Mouse (Mus musculus) skeletal muscle tissue, adult 2 months (tissue): Measurements from ENCODE around the gene Oxct1.

ENCODE experiments used
- DNase-seq: peaks from one replicate; pipeline ENCODE4 v3.0.0-alpha.2; 2012; ENCODE audit warnings: low read depth, low spot score

Oxct1 gene

GRCm38 (mm10) chr15:4105498-4105897 lies 79.3 kb downstream of the Oxct1 start:
- DNase-seq: no peak

DNA sequence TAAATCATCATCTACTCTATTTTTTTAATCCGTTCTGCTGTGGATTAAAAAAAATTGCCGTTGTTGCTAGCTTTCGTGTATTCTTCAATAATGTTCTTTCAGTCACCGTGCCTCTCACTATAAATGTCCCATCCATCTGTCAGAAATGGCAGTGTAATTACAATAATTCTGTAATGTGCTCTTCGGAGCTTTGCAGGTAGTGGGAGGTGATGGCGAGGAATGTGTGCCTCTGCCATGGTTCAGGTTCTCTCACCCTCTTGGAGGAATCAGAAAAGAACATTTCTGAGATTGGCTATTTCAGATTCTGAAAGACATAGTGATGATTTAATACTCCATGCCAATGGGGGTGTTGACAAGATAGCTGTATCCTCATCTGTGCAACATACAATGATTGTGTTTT lies 93.8 kb downstream of the Oxct1 start:
- no peak for DNase-seq

DNA sequence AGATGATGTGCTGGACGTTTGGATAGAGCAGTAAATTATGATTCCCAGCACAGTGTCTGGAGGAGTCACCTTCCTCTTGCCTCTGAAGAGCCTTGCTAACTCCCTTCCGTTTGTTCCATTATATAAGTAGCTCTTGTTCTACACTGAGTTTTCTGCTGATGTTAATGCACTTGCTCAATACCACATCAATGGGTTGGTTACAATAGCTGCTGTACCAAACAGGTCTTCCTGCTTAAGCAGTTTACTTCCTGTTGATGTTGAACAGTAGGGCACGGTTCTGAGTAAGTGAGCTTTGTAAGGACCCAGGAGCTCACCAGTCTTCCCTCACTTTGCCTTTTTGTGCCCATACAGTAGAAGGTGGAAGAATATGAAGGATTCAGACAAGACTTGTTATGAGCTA lies 98.5 kb downstream of the Oxct1 start:
- DNase-seq: no peak

DNA sequence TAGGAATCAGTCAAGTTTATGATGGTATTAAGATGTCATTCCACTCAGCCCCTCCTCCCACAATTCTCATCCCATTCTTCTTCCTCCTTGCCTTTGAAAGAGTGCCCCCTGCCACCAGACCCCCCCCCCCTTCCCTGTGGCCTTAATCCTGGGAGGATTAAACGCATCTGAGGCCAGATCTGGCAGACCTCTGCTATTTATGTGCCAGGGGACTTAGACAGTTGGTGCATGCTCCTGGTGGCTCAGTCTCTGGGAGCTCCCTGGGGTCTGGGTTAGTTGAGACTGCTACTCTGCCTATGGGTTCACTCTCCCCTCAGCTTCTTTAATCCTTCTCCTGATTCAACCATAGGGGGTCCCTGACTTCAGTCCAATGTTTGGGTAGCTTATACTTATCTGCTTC lies 112.3 kb downstream of the Oxct1 start:
- DNase-seq: no peak

DNA sequence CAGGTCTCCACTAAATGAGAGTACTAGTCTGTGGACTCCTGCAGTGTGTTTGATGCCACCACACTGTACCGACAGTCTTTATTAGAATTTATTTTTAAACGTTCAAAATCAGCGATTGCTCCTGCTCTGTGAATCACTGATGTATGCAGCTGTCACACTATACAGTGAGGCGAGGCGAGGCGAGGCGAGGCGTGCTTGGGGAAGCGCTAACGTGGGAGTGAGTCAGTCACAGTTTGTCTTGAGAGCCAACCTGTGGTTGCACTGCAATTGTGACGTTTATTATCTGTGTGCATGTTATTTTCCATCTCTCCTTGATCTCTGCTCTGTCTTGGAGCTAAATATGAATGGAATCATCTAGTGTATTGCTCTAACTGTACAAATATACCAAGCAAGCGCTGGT lies 113.3 kb downstream of the Oxct1 start:
- no peak for DNase-seq

GRCm38 (mm10) chr15:4145352-4145751 lies 119.2 kb downstream of the Oxct1 start:
- no peak for DNase-seq

GRCm38 (mm10) chr15:4147700-4148099 lies 121.5 kb downstream of the Oxct1 start:
- DNase-seq: no peak

GRCm38 (mm10) chr15:4148649-4149389 lies 122.6 kb downstream of the Oxct1 start:
- no peak for DNase-seq

GRCm38 (mm10) chr15:4154646-4155045 lies 128.5 kb downstream of the Oxct1 start:
- peak; percentile 64 for DNase-seq

GRCm38 (mm10) chr15:4167946-4168345 lies 141.8 kb downstream of the Oxct1 start:
- DNase-seq: no peak

DNA sequence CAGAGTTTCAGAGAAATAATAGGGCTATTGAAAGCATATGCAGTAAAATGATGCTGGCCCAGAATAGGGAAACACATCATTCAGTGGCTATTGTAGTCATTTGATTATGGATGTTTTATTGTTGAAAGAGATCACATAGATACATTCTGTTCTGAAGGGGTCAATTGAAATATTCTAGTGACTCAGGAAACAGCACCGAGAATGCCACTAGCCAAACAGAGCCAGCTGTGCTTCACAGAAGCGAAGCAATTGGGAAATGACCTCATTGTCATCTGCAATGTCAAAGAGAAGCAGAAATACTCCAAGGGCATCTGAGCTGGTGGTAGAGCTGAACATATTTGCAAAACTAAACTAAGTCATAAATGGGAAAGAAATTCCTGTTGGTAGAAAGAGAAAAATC lies 145.4 kb downstream of the Oxct1 start:
- no peak for DNase-seq

- no peak for DNase-seq
Measured at GRCm38 (mm10) chr15:4197913-4198312, 171.7 kb downstream of the Oxct1 start.
